25 mouse cellular contexts compared by ENCODE assay signal in the genomic region with DNA sequence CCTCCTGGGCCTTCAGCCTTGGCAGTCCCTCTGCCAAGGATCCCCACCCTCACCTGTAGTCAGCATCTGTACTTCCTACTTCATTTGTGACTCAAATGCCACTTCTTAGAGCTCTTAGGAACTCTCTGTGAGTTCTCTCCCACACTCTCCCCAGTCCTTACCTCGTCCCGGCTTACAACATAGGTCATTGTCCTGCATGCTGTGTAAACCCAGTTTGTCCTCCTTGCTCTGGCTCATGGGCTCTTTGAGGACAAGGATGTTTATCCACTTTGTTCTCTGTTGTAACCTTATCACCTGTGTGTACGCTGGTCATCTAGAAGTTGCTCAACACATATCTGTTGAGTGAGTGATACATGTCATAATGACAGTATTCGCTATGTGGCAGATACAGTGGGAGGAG.
DNase-seq lines count a peak whose midpoint lies in the region; ATAC-seq and TF ChIP-seq lines count a peak whose summit lies in the region.
"Had no signal": no experiment of that assay in that cellular context is flagged by ENCODE, and none has a peak within 500 bp of the region (broad histone marks: within the 10 kb centered on the region; RNA-seq: fewer than 3 reads in every experiment).

No protein-coding gene starts in this region.

- no peak overlapping the region for H3K4me2 ChIP-seq in intestine, postnatal 0 days (replicated peaks; ENCODE audit: low read depth)
- H3K4me2 ChIP-seq in intestine, embryonic 16.5 days (ENCODE audit: low read depth, low read length) = no peak overlapping the region
- no peak overlapping the region for H3K4me2 ChIP-seq in liver, postnatal 0 days (ENCODE audit: low read depth, low read length)
- H3K4me2 ChIP-seq in liver, embryonic 12.5 days = no peak overlapping the region
- no peak overlapping the region for H3K4me2 ChIP-seq in lung, postnatal 0 days (replicated peaks; ENCODE audit: low read depth, low read length)
- H3K4me2 ChIP-seq: embryonic facial prominence, embryonic 12.5 days; forebrain, embryonic 13.5 days had no signal

- no peaks in the 10 kb centered on the region for H3K9me3 ChIP-seq in intestine, postnatal 0 days (ENCODE audit: control insufficient read depth)
- no peaks in the 10 kb centered on the region for H3K9me3 ChIP-seq in intestine, embryonic 16.5 days (ENCODE audit: control insufficient read depth, low read length)
- no peaks in the 10 kb centered on the region for H3K9me3 ChIP-seq in liver, postnatal 0 days (ENCODE audit: low read length)
- H3K9me3 ChIP-seq in liver, embryonic 12.5 days (replicated peaks) = no peaks in the 10 kb centered on the region
- no peaks in the 10 kb centered on the region for H3K9me3 ChIP-seq in lung, postnatal 0 days (ENCODE audit: low read length)
- H3K9me3 ChIP-seq: embryonic facial prominence, embryonic 10.5 days; embryonic facial prominence, embryonic 12.5 days; forebrain, embryonic 13.5 days; G1E had no signal

- H3K4me1 ChIP-seq in intestine, postnatal 0 days (replicated peaks; ENCODE audit: control insufficient read depth, insufficient read depth, low read length) = peaks cover 8% of the 10 kb centered on the region; the same call in 1 of the 2 replicates
- H3K4me1 ChIP-seq in intestine, embryonic 16.5 days (ENCODE audit: control insufficient read depth, insufficient read depth, low read length) = 0 out of 2 replicates have a peak, but pooled peaks cover 5% of the 10 kb centered on the region
- peaks cover 11% of the 10 kb centered on the region for H3K4me1 ChIP-seq in liver, postnatal 0 days (ENCODE audit: insufficient read depth)
- peaks cover 16% of the 10 kb centered on the region for H3K4me1 ChIP-seq in liver, embryonic 12.5 days
- peaks cover 9% of the 10 kb centered on the region; the same call in 1 of the 2 replicates for H3K4me1 ChIP-seq in lung, postnatal 0 days (ENCODE audit: insufficient read depth, low read depth, low read length)

- H3K4me3 ChIP-seq in intestine, postnatal 0 days (ENCODE audit: low read depth, low read length) = no peak overlapping the region
- no peak overlapping the region for H3K4me3 ChIP-seq in intestine, embryonic 16.5 days (ENCODE audit: low read length)
- H3K4me3 ChIP-seq in liver, postnatal 0 days (ENCODE audit: low read depth, low read length) = no peak overlapping the region
- H3K4me3 ChIP-seq in liver, embryonic 12.5 days = no peak overlapping the region
- H3K4me3 ChIP-seq in lung, postnatal 0 days (ENCODE audit: low read depth, low read length) = no peak overlapping the region
- H3K4me3 ChIP-seq: embryonic facial prominence, embryonic 10.5 days; embryonic facial prominence, embryonic 12.5 days; forebrain, embryonic 13.5 days had no signal

- peak; percentile 62 for ATAC-seq in intestine, postnatal 0 days
- ATAC-seq in intestine, embryonic 16.5 days = no peak
- ATAC-seq in liver, postnatal 0 days = peak; percentile 86
- no peak for ATAC-seq in liver, embryonic 12.5 days
- peak; percentile 92 for ATAC-seq in lung, postnatal 0 days
- ATAC-seq: activated CD4-positive, CD25-positive, alpha-beta regulatory T cell, adult 4 months; CD4-positive, CD25-positive, alpha-beta regulatory T cell, adult 4 months; forebrain, embryonic 13.5 days; Patski had no signal

- no peak for TF ChIP-seq CTCF in intestine, postnatal 0 days (IDR thresholded peaks at IDR 0.05; ENCODE audit: low read depth)
- TF ChIP-seq CTCF in liver, postnatal 0 days (IDR thresholded peaks at IDR 0.05; ENCODE audit: low read depth) = no peak
- TF ChIP-seq CTCF in lung, postnatal 0 days (IDR thresholded peaks at IDR 0.05) = no peak

- no peak overlapping the region for H3K9ac ChIP-seq in intestine, postnatal 0 days (ENCODE audit: low read depth, low read length)
- no peak overlapping the region for H3K9ac ChIP-seq in intestine, embryonic 16.5 days (ENCODE audit: low read depth, low read length)
- no peak overlapping the region for H3K9ac ChIP-seq in liver, postnatal 0 days (replicated peaks)
- no peak overlapping the region for H3K9ac ChIP-seq in liver, embryonic 12.5 days
- no peak overlapping the region for H3K9ac ChIP-seq in lung, postnatal 0 days (replicated peaks; ENCODE audit: low read depth)
- H3K9ac ChIP-seq: embryonic facial prominence, embryonic 12.5 days; forebrain, embryonic 13.5 days had no signal

- TF ChIP-seq EP300 in liver, postnatal 0 days (IDR thresholded peaks at IDR 0.05; ENCODE audit: low read depth) = peak; percentile 58
- peak; percentile 93 for TF ChIP-seq EP300 in lung, postnatal 0 days (IDR thresholded peaks at IDR 0.05)

- H3K36me3 ChIP-seq in intestine, postnatal 0 days (ENCODE audit: control insufficient read depth, insufficient read depth) = no peaks in the 10 kb centered on the region
- no peaks in the 10 kb centered on the region for H3K36me3 ChIP-seq in intestine, embryonic 16.5 days (ENCODE audit: control insufficient read depth, insufficient read depth, low read length)
- no peaks in the 10 kb centered on the region; the same call in 1 of the 2 replicates for H3K36me3 ChIP-seq in liver, postnatal 0 days (replicated peaks; ENCODE audit: insufficient read depth, low read length)
- H3K36me3 ChIP-seq in liver, embryonic 12.5 days = peaks cover 5% of the 10 kb centered on the region; the same call in 1 of the 2 replicates
- no peaks in the 10 kb centered on the region for H3K36me3 ChIP-seq in lung, postnatal 0 days (ENCODE audit: insufficient read depth, low read length)
- H3K36me3 ChIP-seq: embryonic facial prominence, embryonic 12.5 days; G1E had no signal

- no peak overlapping the region for H3K27ac ChIP-seq in intestine, postnatal 0 days (ENCODE audit: low read depth, low read length)
- no peak overlapping the region for H3K27ac ChIP-seq in intestine, embryonic 16.5 days (ENCODE audit: low read length)
- H3K27ac ChIP-seq in liver, postnatal 0 days (ENCODE audit: low read depth) = no peak overlapping the region
- H3K27ac ChIP-seq in liver, embryonic 12.5 days = no peak overlapping the region
- H3K27ac ChIP-seq in lung, postnatal 0 days (ENCODE audit: low read length) = peak overlapping the region; percentile 47
- H3K27ac ChIP-seq: embryonic facial prominence, embryonic 10.5 days; embryonic facial prominence, embryonic 12.5 days; forebrain, embryonic 13.5 days had no signal

- no peak for DNase-seq in liver, postnatal 0 days
- DNase-seq in lung, postnatal 0 days (ENCODE audit: low spot score) = peak; percentile 87
- DNase-seq in lung, postnatal 14 days = no peak
- peak; percentile 60 for DNase-seq in lung, postnatal 36 days
- DNase-seq in lung, postnatal 4 days = no peak
- DNase-seq: adrenal gland, adult 8-10 months; adrenal gland, postnatal 14 days; adrenal gland, postnatal 36 days; B cell, adult 2 months; cerebellum, adult 11-12 months; cerebellum, adult 2 months; cerebellum, adult 9-10 months; cerebellum, postnatal 10 days; cerebellum, postnatal 25 days had no signal

- 68% methylated on average over 4 of the region's 4 CpGs for WGBS in intestine, postnatal 0 days
- WGBS in intestine, embryonic 16.5 days = 88% methylated on average over 4 of the region's 4 CpGs
- WGBS in liver, postnatal 0 days (ENCODE audit: insufficient replicate concordance) = 74% methylated on average over 4 of the region's 4 CpGs
- 73% methylated on average over 4 of the region's 4 CpGs for whole genome bisulfite sequencing in liver, embryonic 12.5 days (ENCODE audit: insufficient replicate concordance)
- 59% methylated on average over 4 of the region's 4 CpGs for WGBS in lung, postnatal 0 days

- H3K27me3 ChIP-seq in intestine, postnatal 0 days (replicated peaks; ENCODE audit: control insufficient read depth, insufficient read depth, low read length) = no peaks in the 10 kb centered on the region
- H3K27me3 ChIP-seq in intestine, embryonic 16.5 days (replicated peaks; ENCODE audit: control insufficient read depth, insufficient read depth, low read length) = no peaks in the 10 kb centered on the region
- H3K27me3 ChIP-seq in liver, postnatal 0 days (ENCODE audit: insufficient read depth, low read length) = no peaks in the 10 kb centered on the region
- H3K27me3 ChIP-seq in liver, embryonic 12.5 days (replicated peaks) = peaks cover 1% of the 10 kb centered on the region; the same call in 1 of the 2 replicates
- H3K27me3 ChIP-seq in lung, postnatal 0 days (replicated peaks; ENCODE audit: insufficient read depth, low read length) = no peaks in the 10 kb centered on the region
- H3K27me3 ChIP-seq: CH12.LX; embryonic facial prominence, embryonic 12.5 days; Patski had no signal

Comparison
In these comparisons a context has a peak if more than half of its experiments do, and no peak if none do; other contexts are left out.
1. ATAC-seq: peak in intestine, postnatal 0 days (single experiment), liver, postnatal 0 days (single experiment) and lung, postnatal 0 days (single experiment); none in intestine, embryonic 16.5 days (single experiment) and liver, embryonic 12.5 days (single experiment).
2. DNase-seq: peak in lung, postnatal 0 days (single experiment) and lung, postnatal 36 days (single experiment); none in liver, postnatal 0 days (single experiment), lung, postnatal 14 days (single experiment) and lung, postnatal 4 days (0 of 2).